ENCODE assay signal across 19 mouse cellular contexts in genomic region chr7:85818092-85818491, GRCm38 (mm10). TPM values are rescaled to one million over a fixed set of nuclear protein-coding genes. Genes with fewer than 3 reads are reported as not detected.
A peak's percentile ranks its signal among the peaks of the same experiment; 100 is the strongest.
DNase-seq lines count a peak whose midpoint lies in the region; ATAC-seq and TF ChIP-seq lines count a peak whose summit lies in the region.
"Not testable (repeated sequence)": the region's sequence is repeated elsewhere in the genome, so short reads cannot be mapped to it uniquely, and the experiment has no call there.
"Had no signal": no experiment of that assay in that cellular context is flagged by ENCODE, and none has a peak within 500 bp of the region (broad histone marks: within the 10 kb centered on the region; RNA-seq: fewer than 3 reads in every experiment).

No protein-coding gene starts in this region.

- ATAC-seq in kidney, postnatal 0 days (replicated peaks; ENCODE audit: low FRiP score, low read depth); lung, postnatal 0 days: not testable (repeated sequence)

- not testable (repeated sequence) for H3K9ac ChIP-seq in heart, adult 2 months (ENCODE audit: low read depth, low read length); kidney, postnatal 0 days (ENCODE audit: low read depth, low read length); lung, postnatal 0 days (replicated peaks; ENCODE audit: low read depth)

- TF ChIP-seq CTCF in E14TG2a.4 (conservative IDR thresholded peaks at IDR 0.05; ENCODE audit: low read length) = peak; percentile 64
- TF ChIP-seq CTCF in heart, adult 2 months (IDR thresholded peaks at IDR 0.05) = peak; percentile 30; the same call in 1 of the 2 replicates
- TF ChIP-seq CTCF in kidney, postnatal 0 days (IDR thresholded peaks at IDR 0.05; ENCODE audit: low read depth) = peak; percentile 69
- TF ChIP-seq CTCF in left cerebral cortex, adult 2 months (IDR thresholded peaks at IDR 0.05) = peak; percentile 53
- TF ChIP-seq CTCF in lung, postnatal 0 days (IDR thresholded peaks at IDR 0.05) = peak; percentile 22

- not testable (repeated sequence) for H3K4me1 ChIP-seq in E14TG2a.4 (replicated peaks; ENCODE audit: low read depth, low read length); heart, adult 2 months (ENCODE audit: control insufficient read depth, insufficient read depth, low read length); kidney, postnatal 0 days (replicated peaks; ENCODE audit: insufficient read depth, low read length); lung, postnatal 0 days (ENCODE audit: insufficient read depth, low read depth, low read length)

- not testable (repeated sequence) for TF ChIP-seq POLR2A in heart, adult 2 months (IDR thresholded peaks at IDR 0.05; ENCODE audit: insufficient read depth, low read depth, low read length)

- H3K27ac ChIP-seq in heart, adult 2 months; kidney, postnatal 0 days; left cerebral cortex, adult 2 months; lung, postnatal 0 days (ENCODE audit: low read length): not testable (repeated sequence)

- DNase-seq in adrenal gland, postnatal 10 days = peak; percentile 22
- peak; percentile 67 for DNase-seq in embryo, embryonic 10 days (ENCODE audit: low spot score)
- DNase-seq in heart, adult 2 months; left cerebral cortex, adult 2 months (ENCODE audit: extremely low spot score in 1 of 2, low spot score in 2 of 2); lung, postnatal 0 days (ENCODE audit: low spot score): not testable (repeated sequence)
- DNase-seq in kidney, postnatal 0 days (ENCODE audit: low spot score) = peak; percentile 11
- peak; percentile 5 for DNase-seq in right cerebral cortex, postnatal 14 days

- H3K9me3 ChIP-seq in E14TG2a.4 (ENCODE audit: low read length); kidney, postnatal 0 days (replicated peaks; ENCODE audit: low read length); lung, postnatal 0 days (ENCODE audit: low read length): not testable (repeated sequence)

- H3K4me2 ChIP-seq in kidney, postnatal 0 days (ENCODE audit: low read length); lung, postnatal 0 days (replicated peaks; ENCODE audit: low read depth, low read length): not testable (repeated sequence)

- WGBS in heart, adult 2 months = 10% methylated on average over 6 of the region's 6 CpGs
- 5% methylated on average over 6 of the region's 6 CpGs for WGBS in kidney, postnatal 0 days
- 10% methylated on average over 6 of the region's 6 CpGs for WGBS in lung, postnatal 0 days

- H3K79me2 ChIP-seq in heart, adult 2 months (replicated peaks; ENCODE audit: control insufficient read depth, insufficient read depth, low read length) = not testable (repeated sequence)

- H3K4me3 ChIP-seq in E14TG2a.4 (replicated peaks; ENCODE audit: low read length); heart, adult 2 months; kidney, postnatal 0 days (replicated peaks; ENCODE audit: low read depth, low read length); left cerebral cortex, adult 2 months; lung, postnatal 0 days (ENCODE audit: low read depth, low read length): not testable (repeated sequence)

- not testable (repeated sequence) for TF ChIP-seq EP300 in heart, adult 2 months (IDR thresholded peaks at IDR 0.05; ENCODE audit: insufficient read depth, low read depth, low read length); lung, postnatal 0 days (IDR thresholded peaks at IDR 0.05)

- H3K27me3 ChIP-seq in E14TG2a.4 (ENCODE audit: insufficient read depth, low read length); heart, adult 2 months (ENCODE audit: control insufficient read depth, insufficient read depth, low read length); kidney, postnatal 0 days (ENCODE audit: insufficient read depth, low read length); lung, postnatal 0 days (replicated peaks; ENCODE audit: insufficient read depth, low read length): not testable (repeated sequence)

- intact Hi-C loops in heart, adult 2 months (cut with DNase I) = not testable (repeated sequence)
- intact Hi-C loops in left cerebral cortex, adult 2 months (cut with DNase I) = loop anchor here (5.0 kb wide), 2 partner anchors 394 to 1749 kb away; no protein-coding TSS in a partner anchor

- H3K36me3 ChIP-seq in E14TG2a.4 (ENCODE audit: insufficient read depth, low read length); heart, adult 2 months (ENCODE audit: control insufficient read depth, insufficient read depth, low read length); kidney, postnatal 0 days (ENCODE audit: insufficient read depth, low read length); lung, postnatal 0 days (ENCODE audit: insufficient read depth, low read length): not testable (repeated sequence)

RNA-seq across cellular contexts. Expression of gene Vmn2r73, which starts 58.0 kb away (rescaled TPM):
- total RNA-seq in adrenal gland, postnatal 10 days (2021) = not detected
- not detected for total RNA-seq in heart, adult 2 months (2021)
- polyA plus RNA-seq in heart, adult 2 months (2012; rRNA removed) = not detected in 2 replicates
- polyA plus RNA-seq in kidney, postnatal 0 days (2015; fragmentation: Nextera tagmentation; extraction: Ambion mirVana) = not detected in 2 replicates
- not detected for total RNA-seq in left cerebral cortex, adult 2 months (2021)
- not detected in 2 replicates for polyA plus RNA-seq in lung, postnatal 0 days (2015; fragmentation: Nextera tagmentation; extraction: Ambion mirVana)
- total RNA-seq: gastrocnemius, postnatal 10 days; heart, adult 8-10 months; heart, postnatal 10 days; layer of hippocampus, adult 18-20 months; left cerebral cortex, postnatal 4 days had no signal
- polyA plus RNA-seq: activated CD4-positive, CD25-positive, alpha-beta regulatory T cell, adult 4 months; G1E; hindbrain, embryonic 16.5 days; liver, embryonic 15.5 days; midbrain, embryonic 12.5 days; testis, adult 2 months had no signal
